Comparison of ENCODE assay signal across 20 mouse cellular contexts in genomic region chr9:120563590-120563989, GRCm38 (mm10). TPM values are rescaled to one million over a fixed set of nuclear protein-coding genes. Genes with fewer than 3 reads are reported as not detected.
"Had no signal": no experiment of that assay in that cellular context is flagged by ENCODE, and none has a peak within 500 bp of the region (broad histone marks: within the 10 kb centered on the region; RNA-seq: fewer than 3 reads in every experiment).

No protein-coding gene starts in this region.

- H3K4me1 ChIP-seq: midbrain, embryonic 12.5 days; midbrain, embryonic 15.5 days; neural tube, embryonic 13.5 days had no signal

- H3K27me3 ChIP-seq: liver, embryonic 15.5 days; midbrain, embryonic 12.5 days; midbrain, embryonic 15.5 days; neural tube, embryonic 13.5 days had no signal

- ATAC-seq: intestine, embryonic 16.5 days; lung, postnatal 0 days; midbrain, embryonic 15.5 days had no signal

- H3K9ac ChIP-seq: liver, embryonic 15.5 days; lung, embryonic 14.5 days; midbrain, embryonic 12.5 days; midbrain, embryonic 15.5 days; neural tube, embryonic 13.5 days had no signal

- H3K36me3 ChIP-seq: liver, embryonic 15.5 days; midbrain, embryonic 12.5 days; midbrain, embryonic 15.5 days; neural tube, embryonic 13.5 days had no signal

- H3K27ac ChIP-seq: kidney, postnatal 0 days; layer of hippocampus, adult 2 months; left cerebral cortex, adult 2 months; liver, embryonic 15.5 days; macrophage; midbrain, embryonic 12.5 days; midbrain, embryonic 15.5 days; neural tube, embryonic 13.5 days had no signal

- H3K4me3 ChIP-seq: layer of hippocampus, adult 2 months; left cerebral cortex, adult 2 months; liver, embryonic 15.5 days; megakaryocyte, embryonic 14.5 days; midbrain, embryonic 12.5 days; midbrain, embryonic 15.5 days; myocyte; neural tube, embryonic 13.5 days had no signal

- DNase-seq: kidney, adult 18-20 months; kidney, postnatal 25 days; layer of hippocampus, adult 9-11 months; layer of hippocampus, postnatal 36 days; lung, embryonic 14.5 days; thymus, adult 18-20 months; thymus, postnatal 36 days had no signal

- H3K9me3 ChIP-seq: liver, embryonic 15.5 days; megakaryocyte, embryonic 14.5 days; midbrain, embryonic 12.5 days; midbrain, embryonic 15.5 days; neural tube, embryonic 13.5 days had no signal

- H3K4me2 ChIP-seq: liver, embryonic 15.5 days; lung, embryonic 14.5 days; midbrain, embryonic 12.5 days; midbrain, embryonic 15.5 days; neural tube, embryonic 13.5 days had no signal

RNA-seq across cellular contexts. Expression of gene Entpd3, which starts 24.0 kb away (rescaled TPM):
- total RNA-seq: monocyte, adult 5-6 weeks had no signal
- polyA plus RNA-seq: liver, embryonic 15.5 days; macrophage had no signal
